Mouse (Mus musculus): ENCODE measurements around the gene Sergef. TPM values are rescaled to one million over a fixed set of nuclear protein-coding genes. Genes with fewer than 3 reads are reported as not detected.

Sergef gene
- polyA plus RNA-seq, 1 experiment: 38.7 TPM

- no peak for DNase-seq
- no peak overlapping the region for H3K27ac ChIP-seq (ENCODE audit: insufficient read depth, low read length)
- H3K27me3 ChIP-seq (ENCODE audit: control insufficient read depth, insufficient read depth, low read length): no peaks in the 10 kb centered on the region
- peaks cover 45% of the 10 kb centered on the region for H3K4me1 ChIP-seq (ENCODE audit: control insufficient read depth, insufficient read depth, low read length)
- no peak overlapping the region for H3K4me3 ChIP-seq (replicated peaks; ENCODE audit: insufficient read depth, low read depth, low read length)
- WGBS: 97% methylated on average over 12 of the region's 12 CpGs
- no peak for TF ChIP-seq POLR2A (IDR thresholded peaks at IDR 0.05; ENCODE audit: borderline replicate concordance, insufficient read depth, low read length)
These were observed 25.3 kb downstream of the Sergef start for GRCm38 (mm10) chr7:46614263-46614662.

- WGBS: 29% methylated on average over 10 of the region's 10 CpGs
- peak; percentile 68 to 85 for DNase-seq
These were observed 26.5 kb downstream of the Sergef start for GRCm38 (mm10) chr7:46613091-46613490.

GRCm38 (mm10) chr7:46612421-46612937 lies 27.1 kb downstream of the Sergef start:
- Histone ChIP-seq H3K27ac (ENCODE audit: insufficient read depth, low read length) (peak overlapping the region; percentile 49), H3K4me1 (ENCODE audit: control insufficient read depth, insufficient read depth, low read length) (peaks cover 59% of the 10 kb centered on the region), H3K27me3 (ENCODE audit: control insufficient read depth, insufficient read depth, low read length) (no peaks in the 10 kb centered on the region), H3K4me3 (replicated peaks; ENCODE audit: insufficient read depth, low read depth, low read length) (no peak overlapping the region)
- WGBS: 56% methylated on average over 6 of the region's 6 CpGs
- peak; percentile 26 to 42 for DNase-seq
- TF ChIP-seq CTCF (IDR thresholded peaks at IDR 0.05; ENCODE audit: borderline replicate concordance, insufficient read depth, low read depth, low read length): no peak
- no peak for TF ChIP-seq POLR2A (IDR thresholded peaks at IDR 0.05; ENCODE audit: borderline replicate concordance, insufficient read depth, low read length)

More at GRCm38 (mm10) chr7:46613091-46613490, 26.5 kb downstream of the Sergef start:
- Histone ChIP-seq H3K4me1 (ENCODE audit: control insufficient read depth, insufficient read depth, low read length) (peaks cover 56% of the 10 kb centered on the region), H3K4me3 (replicated peaks; ENCODE audit: insufficient read depth, low read depth, low read length) (no peak overlapping the region), H3K27ac (ENCODE audit: insufficient read depth, low read length) (peak overlapping the region; percentile 49; the same call in 1 of the 2 replicates), H3K27me3 (ENCODE audit: control insufficient read depth, insufficient read depth, low read length) (no peaks in the 10 kb centered on the region)
- TF ChIP-seq CTCF (IDR thresholded peaks at IDR 0.05; ENCODE audit: borderline replicate concordance, insufficient read depth, low read depth, low read length): no peak
- no peak for TF ChIP-seq POLR2A (IDR thresholded peaks at IDR 0.05; ENCODE audit: borderline replicate concordance, insufficient read depth, low read length)

GRCm38 (mm10) chr7:46611970-46612369 lies 27.6 kb downstream of the Sergef start:
- Histone ChIP-seq H3K4me1 (ENCODE audit: control insufficient read depth, insufficient read depth, low read length) (peaks cover 59% of the 10 kb centered on the region), H3K27ac (ENCODE audit: insufficient read depth, low read length) (peak overlapping the region; percentile 73), H3K27me3 (ENCODE audit: control insufficient read depth, insufficient read depth, low read length) (no peaks in the 10 kb centered on the region), H3K4me3 (replicated peaks; ENCODE audit: insufficient read depth, low read depth, low read length) (no peak overlapping the region)
- TF ChIP-seq POLR2A (IDR thresholded peaks at IDR 0.05; ENCODE audit: borderline replicate concordance, insufficient read depth, low read length): no peak
- TF ChIP-seq CTCF (IDR thresholded peaks at IDR 0.05; ENCODE audit: borderline replicate concordance, insufficient read depth, low read depth, low read length): no peak
- 11% methylated on average over 9 of the region's 9 CpGs for WGBS
- peak; percentile 81 to 95 for DNase-seq

- Histone ChIP-seq H3K27ac (ENCODE audit: insufficient read depth, low read length) (peak overlapping the region; percentile 51), H3K27me3 (ENCODE audit: control insufficient read depth, insufficient read depth, low read length) (no peaks in the 10 kb centered on the region), H3K4me1 (ENCODE audit: control insufficient read depth, insufficient read depth, low read length) (peaks cover 72% of the 10 kb centered on the region), H3K4me3 (replicated peaks; ENCODE audit: insufficient read depth, low read depth, low read length) (no peak overlapping the region)
- peak; percentile 59 to 81 for DNase-seq
- 25% methylated on average over 4 of the region's 4 CpGs for WGBS
- TF ChIP-seq POLR2A (IDR thresholded peaks at IDR 0.05; ENCODE audit: borderline replicate concordance, insufficient read depth, low read length) (no peak), CTCF (IDR thresholded peaks at IDR 0.05; ENCODE audit: borderline replicate concordance, insufficient read depth, low read depth, low read length) (no peak)
These were observed 30.3 kb downstream of the Sergef start for GRCm38 (mm10) chr7:46609317-46609716.

- 43% methylated on average over 11 of the region's 11 CpGs for WGBS
- no peak overlapping the region for H3K4me3 ChIP-seq (replicated peaks; ENCODE audit: insufficient read depth, low read depth, low read length)
- TF ChIP-seq CTCF (IDR thresholded peaks at IDR 0.05; ENCODE audit: borderline replicate concordance, insufficient read depth, low read depth, low read length) (peak; percentile 82), POLR2A (IDR thresholded peaks at IDR 0.05; ENCODE audit: borderline replicate concordance, insufficient read depth, low read length) (no peak)
- no peaks in the 10 kb centered on the region for H3K27me3 ChIP-seq (ENCODE audit: control insufficient read depth, insufficient read depth, low read length)
- peaks cover 70% of the 10 kb centered on the region for H3K4me1 ChIP-seq (ENCODE audit: control insufficient read depth, insufficient read depth, low read length)
- H3K27ac ChIP-seq (ENCODE audit: insufficient read depth, low read length): peak overlapping the region; percentile 84; the same call in 1 of the 2 replicates
- peak; percentile 79 to 80 for DNase-seq
These were observed 32.1 kb downstream of the Sergef start for GRCm38 (mm10) chr7:46607428-46608055.

GRCm38 (mm10) chr7:46607031-46607426 lies 32.6 kb downstream of the Sergef start:
- 14% methylated on average over 8 of the region's 8 CpGs for WGBS
- Histone ChIP-seq H3K27ac (ENCODE audit: insufficient read depth, low read length) (peak overlapping the region; percentile 84), H3K4me3 (replicated peaks; ENCODE audit: insufficient read depth, low read depth, low read length) (no peak overlapping the region), H3K27me3 (ENCODE audit: control insufficient read depth, insufficient read depth, low read length) (no peaks in the 10 kb centered on the region), H3K4me1 (ENCODE audit: control insufficient read depth, insufficient read depth, low read length) (peaks cover 70% of the 10 kb centered on the region)
- TF ChIP-seq CTCF (IDR thresholded peaks at IDR 0.05; ENCODE audit: borderline replicate concordance, insufficient read depth, low read depth, low read length): no peak
- no peak for TF ChIP-seq POLR2A (IDR thresholded peaks at IDR 0.05; ENCODE audit: borderline replicate concordance, insufficient read depth, low read length)
- DNase-seq: no peak

- Histone ChIP-seq H3K27me3 (ENCODE audit: control insufficient read depth, insufficient read depth, low read length) (no peaks in the 10 kb centered on the region), H3K4me3 (replicated peaks; ENCODE audit: insufficient read depth, low read depth, low read length) (peak overlapping the region; percentile 4), H3K4me1 (ENCODE audit: control insufficient read depth, insufficient read depth, low read length) (peaks cover 71% of the 10 kb centered on the region), H3K27ac (ENCODE audit: insufficient read depth, low read length) (peak overlapping the region; percentile 84)
- 13% methylated on average over 7 of the region's 7 CpGs for WGBS
- TF ChIP-seq CTCF (IDR thresholded peaks at IDR 0.05; ENCODE audit: borderline replicate concordance, insufficient read depth, low read depth, low read length) (peak; percentile 100), POLR2A (IDR thresholded peaks at IDR 0.05; ENCODE audit: borderline replicate concordance, insufficient read depth, low read length) (no peak)
- peak; percentile 93 to 95 for DNase-seq
These were observed 33.1 kb downstream of the Sergef start for GRCm38 (mm10) chr7:46606391-46607030.
